Mouse (Mus musculus) stomach, embryonic 14.5 days (tissue): Measurements from ENCODE around the gene Tgm1. TPM values are rescaled to one million over a fixed set of nuclear protein-coding genes. Genes with fewer than 3 reads are reported as not detected.
"Not testable (repeated sequence)": the region's sequence is repeated elsewhere in the genome, so short reads cannot be mapped to it uniquely, and the experiment has no call there.

Experiments
- ATAC-seq: fragments of 200-750 bp; cut with Nextera tagmentation; 2 replicates; pipeline ENCODE4 v1.8.0; 2017; ENCODE audit warnings: low read depth, moderate TSS enrichment; ENCODE audit not compliant: insufficient number of reproducible peaks, insufficient read depth, low FRiP score
- H3K27ac ChIP-seq: fragments of 300-500 bp; sonication (generic); 2 replicates; pipeline ENCODE4 v1.5.1; 2014; ENCODE audit warnings: mild to moderate bottlenecking, low read length, moderate library complexity, mixed read lengths
- H3K27me3 ChIP-seq: fragments of 300-500 bp; sonication (generic); 2 replicates; pipeline ENCODE4 v1.6.1; 2014; ENCODE audit warnings: low read length, control low read depth, mixed read lengths; ENCODE audit not compliant: control insufficient read depth, insufficient read depth
- H3K36me3 ChIP-seq: fragments of 300-500 bp; sonication (generic); 2 replicates; pipeline ENCODE4 v1.6.1; 2014; ENCODE audit warnings: mild to moderate bottlenecking, control low read depth, low read length, moderate library complexity, mixed read lengths; ENCODE audit not compliant: control insufficient read depth, insufficient read depth
- H3K4me1 ChIP-seq: fragments of 300-500 bp; sonication (generic); 2 replicates; pipeline ENCODE4 v1.6.1; 2014; ENCODE audit warnings: low read length, control low read depth, mixed read lengths; ENCODE audit not compliant: control insufficient read depth, insufficient read depth
- H3K4me2 ChIP-seq: fragments of 300-500 bp; sonication (generic); replicated peaks from 2 replicates; pipeline ENCODE4 v1.6.1; 2014; ENCODE audit warnings: low read depth, low read length, control low read depth
- H3K4me3 ChIP-seq: fragments of 300-500 bp; sonication (generic); 2 replicates; pipeline ENCODE4 v1.5.1; 2014; ENCODE audit warnings: low read depth, low read length, control low read depth
- H3K9ac ChIP-seq: fragments of 300-500 bp; sonication (generic); replicated peaks from 2 replicates; pipeline ENCODE4 v1.6.1; 2014; ENCODE audit warnings: low read depth, mild to moderate bottlenecking, control low read depth, low read length, moderate library complexity, mixed read lengths
- H3K9me3 ChIP-seq: fragments of 300-500 bp; sonication (generic); 2 replicates; pipeline ENCODE4 v1.6.1; 2016; ENCODE audit warnings: low read depth, low read length, control low read depth; ENCODE audit not compliant: control insufficient read depth
- WGBS: fragments of 180-500 bp; shearing (Covaris S2); extraction: QIAGEN DNeasy Blood & Tissue Kit; methylation state at CpG from one replicate; pipeline ENCODE4 v1.1.7; 2014; 5-methylcytosine and 5-hydroxymethylcytosine counted together
- polyA plus RNA-seq: library from polyadenylated mRNA; unstranded; fragments of >200 nt; fragmentation: Nextera tagmentation; extraction: Ambion mirVana; gene quantifications from 2 replicates; pipeline ENCODE4 v1.2.1, GENCODE M21; 2014

The Tgm1 gene
- polyA plus RNA-seq: 19.5 and 21.3 TPM in 2 replicates

GRCm38 (mm10) chr14:55713729-55714122 lies at the start of gene Tgm1:
Gene Tgm1, minus strand, starts transcription at chr14:55713926.
- WGBS: 26% methylated on average over 4 of the region's 4 CpGs
- 0 out of 2 replicates have a peak within 1 kb of the TSS, but pooled peaks have one; percentile 10 for H3K9ac ChIP-seq
- H3K36me3 ChIP-seq: peaks cover 16% of the 10 kb centered on the region
- H3K4me3 ChIP-seq: peak within 1 kb of the TSS; percentile 18; the same call in 1 of the 2 replicates
- H3K9me3 ChIP-seq: no peaks in the 10 kb centered on the region
- H3K27me3 ChIP-seq: no peaks in the 10 kb centered on the region
- H3K4me2 ChIP-seq: peak within 1 kb of the TSS; percentile 41
- H3K27ac ChIP-seq: peak within 1 kb of the TSS; percentile 40; the same call in 1 of the 2 replicates
- no peak for ATAC-seq
- H3K4me1 ChIP-seq: no peaks in the 10 kb centered on the region; the same call in 1 of the 2 replicates

- Histone ChIP-seq H3K9ac (no peak overlapping the region), H3K27me3 (peaks cover 17% of the 10 kb centered on the region; the same call in 1 of the 2 replicates), H3K27ac (no peak overlapping the region)
These were observed 49.4 kb upstream of the Tgm1 start for GRCm38 (mm10) chr14:55763166-55763565.

GRCm38 (mm10) chr14:55762001-55762821 lies 48.5 kb upstream of the Tgm1 start:
- WGBS: under 1% methylated on average over 77 of the region's 77 CpGs
- H3K27ac ChIP-seq: no peak overlapping the region
- H3K27me3 ChIP-seq: peaks cover 13% of the 10 kb centered on the region; the same call in 1 of the 2 replicates

More at GRCm38 (mm10) chr14:55763166-55763565, 49.4 kb upstream of the Tgm1 start:
- Histone ChIP-seq H3K9me3 (no peaks in the 10 kb centered on the region), H3K36me3 (no peaks in the 10 kb centered on the region), H3K4me1 (peaks cover 11% of the 10 kb centered on the region; the same call in 1 of the 2 replicates), H3K4me2 (peak overlapping the region; percentile 98; the same call in 1 of the 2 replicates), H3K4me3 (no peak overlapping the region)
- ATAC-seq: no peak
- WGBS: 62% methylated on average over 7 of the region's 7 CpGs

GRCm38 (mm10) chr14:55761163-55761562 lies 47.4 kb upstream of the Tgm1 start, which contains the start of gene Ltb4r2:
Gene Ltb4r2, plus strand, starts transcription at chr14:55761428.
- Histone ChIP-seq H3K4me2 (peak within 1 kb of the TSS; percentile 98), H3K4me1 (peaks cover 6% of the 10 kb centered on the region; the same call in 1 of the 2 replicates), H3K9ac (peak within 1 kb of the TSS; percentile 63), H3K27ac (no peak within 1 kb of the TSS), H3K36me3 (no peaks in the 10 kb centered on the region), H3K4me3 (peak within 1 kb of the TSS; percentile 47), H3K27me3 (peaks cover 8% of the 10 kb centered on the region; the same call in 1 of the 2 replicates), H3K9me3 (no peaks in the 10 kb centered on the region)
- no peak for ATAC-seq
- WGBS: 78% methylated on average over 6 of the region's 6 CpGs

More at GRCm38 (mm10) chr14:55762001-55762821, 48.5 kb upstream of the Tgm1 start:
- peaks cover 6% of the 10 kb centered on the region; the same call in 1 of the 2 replicates for H3K4me1 ChIP-seq
- peak overlapping the region; percentile 47 for H3K4me3 ChIP-seq
- peak overlapping the region; percentile 63 for H3K9ac ChIP-seq
- peak; percentile 44 for ATAC-seq
- no peaks in the 10 kb centered on the region for H3K9me3 ChIP-seq
- no peaks in the 10 kb centered on the region for H3K36me3 ChIP-seq
- H3K4me2 ChIP-seq: peak overlapping the region; percentile 98

GRCm38 (mm10) chr14:55760156-55760555 lies 46.4 kb upstream of the Tgm1 start:
- H3K4me1 ChIP-seq, H3K27me3 ChIP-seq, H3K9me3 ChIP-seq, H3K27ac ChIP-seq, H3K36me3 ChIP-seq, H3K9ac ChIP-seq: not testable (repeated sequence)
- Histone ChIP-seq H3K4me3 (0 out of 2 replicates have a peak overlapping the region, but pooled peaks have one; percentile 8), H3K4me2 (peak overlapping the region; percentile 40)
- ATAC-seq: peak; percentile 17; the same call in 1 of the 2 replicates
- WGBS: 2% methylated on average over 6 of the region's 6 CpGs

GRCm38 (mm10) chr14:55758363-55758784 lies 44.6 kb upstream of the Tgm1 start, which contains the start of gene Cideb:
Gene Cideb, minus strand, starts transcription at chr14:55758458.
- 21% methylated on average over 8 of the region's 8 CpGs for WGBS
- no peak within 1 kb of the TSS for H3K9ac ChIP-seq
- ATAC-seq: peak; percentile 47
- peak within 1 kb of the TSS; percentile 3; the same call in 1 of the 2 replicates for H3K4me2 ChIP-seq
- H3K36me3 ChIP-seq: peaks cover 23% of the 10 kb centered on the region
- H3K27me3 ChIP-seq: peaks cover 8% of the 10 kb centered on the region; the same call in 1 of the 2 replicates
- H3K4me3 ChIP-seq: no peak within 1 kb of the TSS
- H3K9me3 ChIP-seq: no peaks in the 10 kb centered on the region
- H3K27ac ChIP-seq: no peak within 1 kb of the TSS
- H3K4me1 ChIP-seq: peaks cover 6% of the 10 kb centered on the region; the same call in 1 of the 2 replicates

- H3K9ac ChIP-seq: no peak overlapping the region
These were observed 43.8 kb upstream of the Tgm1 start for GRCm38 (mm10) chr14:55757566-55757965.

More at GRCm38 (mm10) chr14:55757566-55757965, 43.8 kb upstream of the Tgm1 start:
- no peak overlapping the region for H3K4me2 ChIP-seq
- peaks cover 6% of the 10 kb centered on the region; the same call in 1 of the 2 replicates for H3K4me1 ChIP-seq
- WGBS: 82% methylated on average over 6 of the region's 6 CpGs
- H3K27me3 ChIP-seq: peaks cover 8% of the 10 kb centered on the region; the same call in 1 of the 2 replicates
- H3K36me3 ChIP-seq: peaks cover 31% of the 10 kb centered on the region
- H3K9me3 ChIP-seq: no peaks in the 10 kb centered on the region
- no peak overlapping the region for H3K27ac ChIP-seq
- no peak overlapping the region for H3K4me3 ChIP-seq
- no peak for ATAC-seq
